ENCODE assay signal across 12 mouse cellular contexts in genomic region chr3:40453552-40453951, GRCm38 (mm10).
DNase-seq lines count a peak whose midpoint lies in the region; ATAC-seq and TF ChIP-seq lines count a peak whose summit lies in the region.
"Had no signal": no experiment of that assay in that cellular context is flagged by ENCODE, and none has a peak within 500 bp of the region (broad histone marks: within the 10 kb centered on the region; RNA-seq: fewer than 3 reads in every experiment).

No protein-coding gene starts in this region.

- H3K9me3 ChIP-seq in embryonic facial prominence, embryonic 12.5 days: no peaks in the 10 kb centered on the region
- H3K9me3 ChIP-seq in heart, embryonic 15.5 days (replicated peaks): no peaks in the 10 kb centered on the region
- no peaks in the 10 kb centered on the region for H3K9me3 ChIP-seq in lung, postnatal 0 days (ENCODE audit: low read length)
- H3K9me3 ChIP-seq in midbrain, embryonic 10.5 days (replicated peaks): no peaks in the 10 kb centered on the region
- no peaks in the 10 kb centered on the region for H3K9me3 ChIP-seq in midbrain, postnatal 0 days (ENCODE audit: low read length)
- H3K9me3 ChIP-seq: forebrain, embryonic 12.5 days; liver, embryonic 13.5 days had no signal

- H3K27me3 ChIP-seq in embryonic facial prominence, embryonic 12.5 days: no peaks in the 10 kb centered on the region
- no peaks in the 10 kb centered on the region for H3K27me3 ChIP-seq in heart, embryonic 15.5 days
- H3K27me3 ChIP-seq in lung, postnatal 0 days (replicated peaks; ENCODE audit: insufficient read depth, low read length): no peaks in the 10 kb centered on the region
- no peaks in the 10 kb centered on the region for H3K27me3 ChIP-seq in midbrain, embryonic 10.5 days (ENCODE audit: low read depth, poor library complexity, severe bottlenecking)
- no peaks in the 10 kb centered on the region for H3K27me3 ChIP-seq in midbrain, postnatal 0 days (ENCODE audit: insufficient read depth, low read length)
- H3K27me3 ChIP-seq: forebrain, embryonic 12.5 days; liver, embryonic 13.5 days had no signal

- no peaks in the 10 kb centered on the region for H3K36me3 ChIP-seq in embryonic facial prominence, embryonic 12.5 days
- H3K36me3 ChIP-seq in heart, embryonic 15.5 days: no peaks in the 10 kb centered on the region
- no peaks in the 10 kb centered on the region for H3K36me3 ChIP-seq in lung, postnatal 0 days (ENCODE audit: insufficient read depth, low read length)
- no peaks in the 10 kb centered on the region for H3K36me3 ChIP-seq in midbrain, embryonic 10.5 days
- no peaks in the 10 kb centered on the region for H3K36me3 ChIP-seq in midbrain, postnatal 0 days (ENCODE audit: insufficient read depth, low read length)
- H3K36me3 ChIP-seq: forebrain, embryonic 12.5 days; liver, embryonic 13.5 days had no signal

- TF ChIP-seq EP300 in lung, postnatal 0 days (IDR thresholded peaks at IDR 0.05): no peak

- peak; percentile 32 for DNase-seq in gastrocnemius, adult 2 months
- DNase-seq in gastrocnemius, postnatal 25 days: no peak
- DNase-seq in lung, postnatal 0 days (ENCODE audit: low spot score): peak; percentile 65
- DNase-seq in midbrain, embryonic 10.5 days (ENCODE audit: low spot score): no peak
- DNase-seq in midbrain, postnatal 0 days (ENCODE audit: low spot score): no peak
- DNase-seq in cerebellum, adult 11-12 months: no peak
- DNase-seq: cerebellum, adult 18-20 months; liver, embryonic 13.5 days; thymus, adult 2 months had no signal

- no peak overlapping the region for H3K27ac ChIP-seq in gastrocnemius, adult 2 months
- peak overlapping the region; percentile 83 for H3K27ac ChIP-seq in embryonic facial prominence, embryonic 12.5 days
- H3K27ac ChIP-seq in heart, embryonic 15.5 days: peak overlapping the region; percentile 73
- no peak overlapping the region for H3K27ac ChIP-seq in lung, postnatal 0 days (ENCODE audit: low read length)
- H3K27ac ChIP-seq in midbrain, embryonic 10.5 days (replicated peaks): no peak overlapping the region
- no peak overlapping the region for H3K27ac ChIP-seq in midbrain, postnatal 0 days (ENCODE audit: low read depth, low read length)
- H3K27ac ChIP-seq: forebrain, embryonic 12.5 days; liver, embryonic 13.5 days had no signal

- ATAC-seq in embryonic facial prominence, embryonic 12.5 days (ENCODE audit: insufficient number of reproducible peaks, insufficient read depth, low FRiP score, low TSS enrichment): no peak
- peak; percentile 81 for ATAC-seq in heart, embryonic 15.5 days (replicated peaks; ENCODE audit: insufficient number of reproducible peaks, insufficient read depth, low FRiP score, low read depth)
- peak; percentile 70; the same call in 1 of the 2 replicates for ATAC-seq in lung, postnatal 0 days
- ATAC-seq in midbrain, postnatal 0 days (ENCODE audit: low FRiP score): no peak

- no peak overlapping the region for H3K4me2 ChIP-seq in embryonic facial prominence, embryonic 12.5 days (replicated peaks)
- H3K4me2 ChIP-seq in heart, embryonic 15.5 days: peak overlapping the region; percentile 13; the same call in 1 of the 2 replicates
- H3K4me2 ChIP-seq in lung, postnatal 0 days (replicated peaks; ENCODE audit: low read depth, low read length): no peak overlapping the region
- H3K4me2 ChIP-seq in midbrain, postnatal 0 days (ENCODE audit: low read depth, low read length, poor library complexity, severe bottlenecking): no peak overlapping the region
- H3K4me2 ChIP-seq: forebrain, embryonic 12.5 days; liver, embryonic 13.5 days had no signal

- no peak overlapping the region for H3K9ac ChIP-seq in embryonic facial prominence, embryonic 12.5 days
- H3K9ac ChIP-seq in heart, embryonic 15.5 days: no peak overlapping the region
- no peak overlapping the region for H3K9ac ChIP-seq in lung, postnatal 0 days (replicated peaks; ENCODE audit: low read depth)
- no peak overlapping the region for H3K9ac ChIP-seq in midbrain, postnatal 0 days (replicated peaks; ENCODE audit: low read length, poor library complexity, severe bottlenecking)
- H3K9ac ChIP-seq: forebrain, embryonic 12.5 days; liver, embryonic 13.5 days had no signal

- no peak overlapping the region for H3K4me3 ChIP-seq in gastrocnemius, adult 2 months
- H3K4me3 ChIP-seq in embryonic facial prominence, embryonic 12.5 days: no peak overlapping the region
- no peak overlapping the region for H3K4me3 ChIP-seq in heart, embryonic 15.5 days
- no peak overlapping the region for H3K4me3 ChIP-seq in lung, postnatal 0 days (ENCODE audit: low read depth, low read length)
- no peak overlapping the region for H3K4me3 ChIP-seq in midbrain, embryonic 10.5 days
- H3K4me3 ChIP-seq in midbrain, postnatal 0 days (ENCODE audit: low read depth, low read length): no peak overlapping the region
- H3K4me3 ChIP-seq: forebrain, embryonic 12.5 days; liver, embryonic 13.5 days had no signal

- intact Hi-C loops in gastrocnemius, adult 2 months (cut with DNase I): no loop called here

- H3K4me1 ChIP-seq in embryonic facial prominence, embryonic 12.5 days: peaks cover 11% of the 10 kb centered on the region
- peaks cover 13% of the 10 kb centered on the region for H3K4me1 ChIP-seq in heart, embryonic 15.5 days (replicated peaks)
- no peaks in the 10 kb centered on the region for H3K4me1 ChIP-seq in lung, postnatal 0 days (ENCODE audit: insufficient read depth, low read depth, low read length)
- 0 out of 2 replicates have a peak, but pooled peaks cover 7% of the 10 kb centered on the region for H3K4me1 ChIP-seq in midbrain, embryonic 10.5 days
- no peaks in the 10 kb centered on the region; the same call in 1 of the 2 replicates for H3K4me1 ChIP-seq in midbrain, postnatal 0 days (ENCODE audit: insufficient read depth, low read length)
- H3K4me1 ChIP-seq: forebrain, embryonic 12.5 days; liver, embryonic 13.5 days had no signal

- 13% methylated on average over 4 of the region's 4 CpGs for WGBS in embryonic facial prominence, embryonic 12.5 days
- 14% methylated on average over 4 of the region's 4 CpGs for WGBS in heart, embryonic 15.5 days
- 19% methylated on average over 4 of the region's 4 CpGs for WGBS in lung, postnatal 0 days
- WGBS in midbrain, embryonic 10.5 days: 59% methylated on average over 4 of the region's 4 CpGs
- WGBS in midbrain, postnatal 0 days: 58% methylated on average over 4 of the region's 4 CpGs

- no peak for TF ChIP-seq CTCF in gastrocnemius, adult 2 months (IDR thresholded peaks at IDR 0.05)
- TF ChIP-seq CTCF in lung, postnatal 0 days (IDR thresholded peaks at IDR 0.05): no peak
- TF ChIP-seq CTCF in midbrain, postnatal 0 days (IDR thresholded peaks at IDR 0.05): no peak

Comparison
In these comparisons a context has a peak if more than half of its experiments do, and no peak if none do; other contexts are left out.
1. DNase-seq: peak in gastrocnemius, adult 2 months (single experiment) and lung, postnatal 0 days (single experiment); none in gastrocnemius, postnatal 25 days (single experiment), midbrain, embryonic 10.5 days (single experiment), midbrain, postnatal 0 days (single experiment) and cerebellum, adult 11-12 months (single experiment).
2. H3K27ac ChIP-seq: peak in embryonic facial prominence, embryonic 12.5 days (single experiment) and heart, embryonic 15.5 days (single experiment); none in gastrocnemius, adult 2 months (single experiment), lung, postnatal 0 days (single experiment), midbrain, embryonic 10.5 days (single experiment) and midbrain, postnatal 0 days (single experiment).
3. ATAC-seq: peak in heart, embryonic 15.5 days (single experiment) and lung, postnatal 0 days (single experiment); none in embryonic facial prominence, embryonic 12.5 days (single experiment) and midbrain, postnatal 0 days (single experiment).